Mouse (Mus musculus) heart, embryonic 15.5 days (tissue): ENCODE results near the gene Loxl3. TPM values are rescaled to one million over a fixed set of nuclear protein-coding genes. Genes with fewer than 3 reads are reported as not detected.

Experiments
- ATAC-seq: fragments of 200-750 bp; cut with Nextera tagmentation; replicated peaks from 2 replicates; pipeline ENCODE4 v1.8.0; 2017; ENCODE audit warnings: low read depth, moderate TSS enrichment; ENCODE audit not compliant: insufficient number of reproducible peaks, insufficient read depth, low FRiP score
- H3K27ac ChIP-seq: fragments of 300-500 bp; sonication (generic); 2 replicates; pipeline ENCODE4 v1.5.1; 2015; ENCODE audit warnings: mild to moderate bottlenecking, inconsistent platforms
- H3K27me3 ChIP-seq: fragments of 300-500 bp; sonication (generic); 2 replicates; pipeline ENCODE4 v1.6.1; 2015; ENCODE audit warnings: inconsistent platforms
- H3K36me3 ChIP-seq: fragments of 300-500 bp; sonication (generic); 2 replicates; pipeline ENCODE4 v1.6.1; 2015; ENCODE audit warnings: mild to moderate bottlenecking, inconsistent platforms
- H3K4me1 ChIP-seq: fragments of 300-500 bp; sonication (generic); replicated peaks from 2 replicates; pipeline ENCODE4 v1.6.1; 2015; ENCODE audit warnings: inconsistent platforms
- H3K4me2 ChIP-seq: fragments of 300-500 bp; sonication (generic); 2 replicates; pipeline ENCODE4 v1.6.1; 2015; ENCODE audit warnings: inconsistent platforms, mild to moderate bottlenecking, moderate library complexity
- H3K4me3 ChIP-seq: fragments of 300-500 bp; sonication (generic); 2 replicates; pipeline ENCODE4 v1.5.1; 2015; ENCODE audit warnings: mild to moderate bottlenecking, inconsistent platforms
- H3K9ac ChIP-seq: fragments of 300-500 bp; sonication (generic); 2 replicates; pipeline ENCODE4 v1.6.1; 2015; ENCODE audit warnings: mild to moderate bottlenecking, inconsistent platforms
- H3K9me3 ChIP-seq: fragments of 300-500 bp; sonication (generic); replicated peaks from 2 replicates; pipeline ENCODE4 v1.6.1; 2016; ENCODE audit warnings: inconsistent platforms
- WGBS: fragments of 180-500 bp; shearing (Covaris S2); methylation state at CpG from one replicate; pipeline ENCODE4 v1.1.7; 2015; ENCODE audit warnings: mixed read lengths; 5-methylcytosine and 5-hydroxymethylcytosine counted together
- polyA plus RNA-seq: library from polyadenylated mRNA; unstranded; fragments of >200 nt; fragmentation: Nextera tagmentation; extraction: Ambion mirVana; gene quantifications from 2 replicates; pipeline ENCODE4 v1.2.1, GENCODE M21; 2015

The Loxl3 gene
- polyA plus RNA-seq, 1 experiment from 2014 or later = 7.5 TPM

GRCm38 (mm10) chr6:83019044-83019443 lies 14.9 kb upstream of the Loxl3 start:
- no peaks in the 10 kb centered on the region for H3K36me3 ChIP-seq
- 73% methylated on average over 3 of the region's 3 CpGs for WGBS
- no peak overlapping the region for H3K9ac ChIP-seq
- no peak overlapping the region for H3K27ac ChIP-seq
- H3K27me3 ChIP-seq = no peaks in the 10 kb centered on the region
- no peak for ATAC-seq
- H3K4me3 ChIP-seq = no peak overlapping the region
- H3K9me3 ChIP-seq = no peaks in the 10 kb centered on the region
- no peak overlapping the region for H3K4me2 ChIP-seq
- H3K4me1 ChIP-seq = peaks cover 3% of the 10 kb centered on the region; the same call in 1 of the 2 replicates

- H3K4me2 ChIP-seq = no peak overlapping the region
- H3K27ac ChIP-seq = no peak overlapping the region
- H3K4me1 ChIP-seq = peaks cover 3% of the 10 kb centered on the region; the same call in 1 of the 2 replicates
- no peaks in the 10 kb centered on the region for H3K9me3 ChIP-seq
- H3K4me3 ChIP-seq = no peak overlapping the region
- H3K27me3 ChIP-seq = no peaks in the 10 kb centered on the region
- WGBS = 84% methylated on average over 6 of the region's 6 CpGs
- H3K36me3 ChIP-seq = no peaks in the 10 kb centered on the region
- ATAC-seq = no peak
- no peak overlapping the region for H3K9ac ChIP-seq
Observed at GRCm38 (mm10) chr6:83020121-83020520, 13.9 kb upstream of the Loxl3 start.

GRCm38 (mm10) chr6:83020836-83021593 lies 13.0 kb upstream of the Loxl3 start:
- Histone ChIP-seq H3K36me3 (no peaks in the 10 kb centered on the region), H3K4me1 (peaks cover 3% of the 10 kb centered on the region; the same call in 1 of the 2 replicates), H3K9ac (no peak overlapping the region), H3K4me3 (no peak overlapping the region), H3K4me2 (no peak overlapping the region), H3K27me3 (no peaks in the 10 kb centered on the region), H3K27ac (no peak overlapping the region), H3K9me3 (no peaks in the 10 kb centered on the region)
- no peak for ATAC-seq
- WGBS = 70% methylated on average over 4 of the region's 4 CpGs

GRCm38 (mm10) chr6:83023008-83023407 lies 11.0 kb upstream of the Loxl3 start:
- no peak overlapping the region for H3K4me3 ChIP-seq
- 74% methylated on average over 9 of the region's 9 CpGs for WGBS
- H3K4me2 ChIP-seq = no peak overlapping the region
- 0 out of 2 replicates have a peak, but pooled peaks cover 5% of the 10 kb centered on the region for H3K4me1 ChIP-seq
- 0 out of 2 replicates have a peak, but pooled peaks cover 5% of the 10 kb centered on the region for H3K27me3 ChIP-seq
- no peak for ATAC-seq
- no peak overlapping the region for H3K27ac ChIP-seq
- H3K9ac ChIP-seq = no peak overlapping the region
- no peaks in the 10 kb centered on the region for H3K9me3 ChIP-seq
- no peaks in the 10 kb centered on the region for H3K36me3 ChIP-seq

DNA sequence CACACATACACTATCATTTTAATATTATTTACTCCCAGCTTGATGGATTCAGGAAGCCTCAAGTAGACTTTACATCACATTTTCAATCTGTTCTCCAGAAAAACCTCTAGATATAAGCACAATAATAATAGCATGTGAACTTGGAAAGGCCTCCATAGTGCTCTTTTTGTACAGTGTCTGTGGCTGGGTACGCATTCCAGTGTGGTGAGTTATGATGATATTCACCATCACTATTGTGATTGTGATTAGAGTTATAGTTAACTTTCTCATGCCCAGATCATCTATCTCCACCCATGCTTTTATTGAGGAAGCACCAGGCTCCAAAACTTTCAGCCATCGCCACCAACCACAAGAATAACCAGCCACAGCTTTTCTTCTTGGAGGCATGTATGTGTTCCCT lies 10.2 kb upstream of the Loxl3 start:
- peaks cover 11% of the 10 kb centered on the region; the same call in 1 of the 2 replicates for H3K27me3 ChIP-seq
- no peak overlapping the region for H3K4me2 ChIP-seq
- no peak overlapping the region for H3K4me3 ChIP-seq
- no peaks in the 10 kb centered on the region for H3K9me3 ChIP-seq
- H3K36me3 ChIP-seq = no peaks in the 10 kb centered on the region
- no peak overlapping the region for H3K27ac ChIP-seq
- no peak overlapping the region for H3K9ac ChIP-seq
- H3K4me1 ChIP-seq = 0 out of 2 replicates have a peak, but pooled peaks cover 8% of the 10 kb centered on the region
- ATAC-seq = no peak
- 91% methylated on average over 2 of the region's 2 CpGs for WGBS

DNA sequence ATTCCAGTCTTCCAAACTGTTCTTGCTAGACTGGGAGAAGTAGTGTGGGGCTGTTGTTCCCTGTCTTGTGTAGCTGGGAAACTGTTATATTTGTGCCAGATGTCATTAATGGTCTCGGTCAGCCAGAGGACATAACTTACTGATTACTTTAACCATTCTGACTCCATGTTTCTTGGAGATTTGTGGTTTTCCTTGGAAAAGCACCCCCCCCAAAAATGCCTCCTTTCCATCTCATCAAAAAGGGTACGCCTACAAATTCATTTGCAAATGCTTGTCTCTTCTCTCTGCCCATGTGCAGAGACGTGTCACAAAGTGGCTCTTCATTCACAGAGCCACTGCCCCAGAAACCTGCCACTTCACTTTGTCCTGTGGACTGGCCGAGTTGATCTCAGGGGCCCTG lies 9.6 kb upstream of the Loxl3 start:
- ATAC-seq = no peak
- Histone ChIP-seq H3K9me3 (no peaks in the 10 kb centered on the region), H3K36me3 (no peaks in the 10 kb centered on the region), H3K27me3 (peaks cover 14% of the 10 kb centered on the region; the same call in 1 of the 2 replicates), H3K4me3 (no peak overlapping the region), H3K4me2 (no peak overlapping the region), H3K27ac (no peak overlapping the region), H3K9ac (no peak overlapping the region), H3K4me1 (0 out of 2 replicates have a peak, but pooled peaks cover 8% of the 10 kb centered on the region)
- WGBS = 65% methylated on average over 4 of the region's 4 CpGs

- Histone ChIP-seq H3K9me3 (no peaks in the 10 kb centered on the region), H3K4me3 (no peak overlapping the region), H3K9ac (no peak overlapping the region), H3K36me3 (no peaks in the 10 kb centered on the region), H3K4me2 (no peak overlapping the region), H3K27me3 (peaks cover 14% of the 10 kb centered on the region; the same call in 1 of the 2 replicates), H3K4me1 (peaks cover 11% of the 10 kb centered on the region; the same call in 1 of the 2 replicates), H3K27ac (no peak overlapping the region)
- 82% methylated on average over 4 of the region's 4 CpGs for WGBS
- ATAC-seq = no peak
Observed at GRCm38 (mm10) chr6:83025221-83025620, 8.8 kb upstream of the Loxl3 start.

DNA sequence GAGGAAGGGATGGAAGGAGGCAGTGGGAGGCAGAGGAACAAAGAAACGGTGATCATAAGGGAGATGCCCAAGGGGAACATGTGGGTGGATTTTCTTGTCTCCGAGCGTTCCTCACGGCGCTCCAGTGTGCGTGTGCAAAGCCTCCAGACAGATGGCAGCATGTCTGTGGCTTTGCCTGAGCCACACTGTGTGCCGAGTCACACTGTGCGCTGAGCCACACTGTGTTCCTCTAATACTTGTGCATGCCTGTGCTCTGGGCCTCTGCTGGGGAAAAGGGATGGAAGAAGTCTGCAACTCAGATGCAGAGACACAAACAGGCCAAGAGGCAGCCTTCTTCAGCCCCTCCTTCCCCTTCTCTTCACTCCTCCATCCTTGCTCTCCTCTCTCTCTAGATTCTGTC lies 6.7 kb upstream of the Loxl3 start:
- H3K27ac ChIP-seq = no peak overlapping the region
- H3K4me1 ChIP-seq = peaks cover 24% of the 10 kb centered on the region
- no peak overlapping the region for H3K4me3 ChIP-seq
- no peak overlapping the region for H3K9ac ChIP-seq
- ATAC-seq = no peak; the same call in 1 of the 2 replicates
- WGBS = 70% methylated on average over 8 of the region's 8 CpGs
- H3K27me3 ChIP-seq = peaks cover 29% of the 10 kb centered on the region
- H3K9me3 ChIP-seq = no peaks in the 10 kb centered on the region
- no peak overlapping the region for H3K4me2 ChIP-seq
- no peaks in the 10 kb centered on the region for H3K36me3 ChIP-seq

- Histone ChIP-seq H3K9ac (no peak overlapping the region), H3K4me3 (no peak overlapping the region), H3K27me3 (peaks cover 31% of the 10 kb centered on the region), H3K9me3 (no peaks in the 10 kb centered on the region), H3K27ac (no peak overlapping the region), H3K4me2 (no peak overlapping the region), H3K36me3 (no peaks in the 10 kb centered on the region), H3K4me1 (peaks cover 28% of the 10 kb centered on the region)
- no peak; the same call in 1 of the 2 replicates for ATAC-seq
- 48% methylated on average over 7 of the region's 9 CpGs for WGBS
Observed at GRCm38 (mm10) chr6:83027706-83028105, 6.3 kb upstream of the Loxl3 start.

DNA sequence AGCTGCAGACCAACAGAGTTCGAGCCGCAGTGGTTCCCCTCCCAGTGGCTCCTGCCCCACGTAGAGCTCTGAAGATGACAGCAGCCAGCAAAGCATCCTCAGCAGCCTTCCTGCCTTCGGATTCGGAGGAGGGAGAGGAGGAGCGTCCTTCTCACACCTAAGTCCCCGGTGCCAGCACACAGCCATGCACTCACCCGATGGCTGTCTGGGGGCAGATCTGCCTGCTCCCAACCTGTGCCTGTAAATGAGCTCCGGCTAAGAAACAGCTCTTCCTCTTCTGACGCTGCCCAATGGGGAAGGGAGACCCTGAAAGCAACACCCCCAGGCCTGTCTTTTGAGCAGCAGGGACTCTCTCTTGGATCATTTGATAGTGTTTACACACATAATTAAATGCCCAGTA lies 4.2 kb upstream of the Loxl3 start:
- no peak overlapping the region for H3K4me3 ChIP-seq
- no peaks in the 10 kb centered on the region for H3K36me3 ChIP-seq
- H3K27me3 ChIP-seq = peaks cover 35% of the 10 kb centered on the region
- ATAC-seq = no peak
- H3K27ac ChIP-seq = no peak overlapping the region
- no peaks in the 10 kb centered on the region for H3K9me3 ChIP-seq
- peaks cover 42% of the 10 kb centered on the region for H3K4me1 ChIP-seq
- H3K9ac ChIP-seq = no peak overlapping the region
- H3K4me2 ChIP-seq = no peak overlapping the region
- 50% methylated on average over 10 of the region's 10 CpGs for WGBS

GRCm38 (mm10) chr6:83031111-83031510 lies 2.9 kb upstream of the Loxl3 start:
- ATAC-seq = no peak
- WGBS = 77% methylated on average over 7 of the region's 7 CpGs
- H3K9ac ChIP-seq = no peak overlapping the region
- H3K27ac ChIP-seq = no peak overlapping the region
- H3K4me3 ChIP-seq = no peak overlapping the region
- no peaks in the 10 kb centered on the region for H3K9me3 ChIP-seq
- no peaks in the 10 kb centered on the region for H3K36me3 ChIP-seq
- peaks cover 45% of the 10 kb centered on the region for H3K4me1 ChIP-seq
- H3K27me3 ChIP-seq = peaks cover 35% of the 10 kb centered on the region
- no peak overlapping the region for H3K4me2 ChIP-seq
